Mouse (Mus musculus) embryo, embryonic 9.5 days (tissue): ENCODE measurements at regions not wholly inside any gene's neighbourhood (a gene's known extent, or its start where the extent isn't known, plus 50 kb on each side); places are given as distances from the start of the nearest gene placed in this dataset.

ENCODE experiments used
- DNase-seq: peaks from one replicate; pipeline ENCODE4 v3.0.0-alpha.2; 2017; ENCODE audit errors: extremely low spot score

DNA sequence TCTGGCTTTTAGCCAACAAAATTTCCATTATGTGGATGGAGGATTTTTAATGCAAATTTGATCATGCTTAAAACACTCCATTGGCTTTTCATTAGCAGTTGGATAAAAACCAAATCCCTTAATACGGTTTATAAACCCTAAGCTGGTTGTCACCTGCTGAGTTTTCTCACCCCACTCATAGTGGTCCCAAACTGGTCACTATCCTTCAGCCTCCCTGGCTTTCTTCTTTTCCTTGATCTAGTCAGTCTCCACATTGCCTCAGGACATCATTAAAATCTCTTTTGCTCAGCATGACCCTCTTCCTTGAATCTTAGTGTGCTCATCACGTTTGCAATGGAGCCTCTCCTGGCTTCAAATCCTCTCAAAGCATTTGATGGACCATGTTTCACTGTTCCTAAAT is 340.9 kb upstream of the Cntn3 start:
- no peak for DNase-seq

DNA sequence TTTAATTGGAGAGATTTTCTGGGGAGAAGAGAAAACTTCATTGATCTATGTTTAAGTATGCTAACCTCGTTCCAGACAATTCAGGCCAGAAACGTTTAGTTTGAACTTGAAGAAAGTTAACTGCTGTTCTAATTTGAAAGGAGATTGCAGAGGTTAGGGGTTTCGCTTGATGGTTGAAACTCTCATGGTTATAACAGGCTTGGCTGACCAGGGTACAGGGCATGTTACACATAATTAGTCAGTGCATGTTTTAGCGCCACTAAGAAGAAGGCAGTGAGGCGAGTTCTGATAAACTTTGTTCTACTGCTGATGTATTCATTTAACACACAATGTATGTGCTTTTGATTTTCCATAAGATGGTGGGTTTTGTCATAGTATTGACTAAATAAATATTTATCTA is 331.1 kb upstream of the Cntn3 start:
- DNase-seq, result no peak

DNA sequence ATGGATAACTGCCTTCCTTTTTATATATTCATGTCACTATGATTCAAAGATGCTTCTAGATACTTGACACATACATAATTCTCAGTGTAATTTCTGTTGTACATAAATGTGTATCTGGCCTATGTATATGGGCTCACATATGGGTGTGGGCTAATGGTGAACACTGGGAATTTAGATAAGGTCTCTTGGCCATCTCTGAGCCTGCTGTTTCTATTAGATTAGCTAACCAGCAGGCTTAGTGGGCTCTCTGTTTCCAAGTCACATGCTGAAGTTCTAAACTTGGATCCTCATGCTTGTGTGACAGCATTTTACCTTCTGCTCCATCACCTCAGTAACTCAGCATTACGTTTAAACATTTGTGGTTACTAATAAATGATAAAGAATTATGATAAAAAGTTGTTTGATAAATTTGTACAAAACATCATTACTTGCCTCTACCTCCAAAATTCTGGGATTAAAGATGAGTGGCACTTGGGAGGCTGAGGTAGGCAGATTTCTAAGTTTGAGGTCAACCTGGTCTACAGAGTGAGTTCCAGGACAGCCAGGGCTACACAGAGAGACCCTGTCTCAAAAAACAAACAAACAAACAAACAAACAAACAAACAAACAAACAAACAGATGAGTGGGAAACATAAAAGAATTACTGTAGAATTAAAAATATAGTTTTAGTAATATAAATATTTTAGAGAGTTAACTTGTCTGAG is 327.7 kb upstream of the Cntn3 start:
- no peak for DNase-seq

DNA sequence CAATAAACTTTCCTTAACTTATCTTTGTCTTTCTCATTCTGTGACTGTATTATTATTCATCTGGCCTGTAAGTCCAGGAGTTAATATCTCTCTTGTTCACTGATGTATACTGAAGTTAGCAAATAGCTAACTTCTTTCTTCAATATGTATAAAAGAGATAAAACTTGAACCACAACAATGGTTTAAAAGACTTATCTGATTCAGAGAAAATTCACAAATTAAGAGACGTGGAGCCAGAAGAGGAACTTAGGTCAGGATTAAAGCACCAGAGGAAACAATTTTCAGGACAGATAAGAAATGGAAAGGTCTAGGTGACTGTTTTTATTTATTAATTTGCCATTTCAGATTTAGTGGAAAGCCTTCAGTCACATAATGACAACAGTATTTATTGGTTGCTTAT is 295.5 kb upstream of the Cntn3 start:
- no peak for DNase-seq

DNA sequence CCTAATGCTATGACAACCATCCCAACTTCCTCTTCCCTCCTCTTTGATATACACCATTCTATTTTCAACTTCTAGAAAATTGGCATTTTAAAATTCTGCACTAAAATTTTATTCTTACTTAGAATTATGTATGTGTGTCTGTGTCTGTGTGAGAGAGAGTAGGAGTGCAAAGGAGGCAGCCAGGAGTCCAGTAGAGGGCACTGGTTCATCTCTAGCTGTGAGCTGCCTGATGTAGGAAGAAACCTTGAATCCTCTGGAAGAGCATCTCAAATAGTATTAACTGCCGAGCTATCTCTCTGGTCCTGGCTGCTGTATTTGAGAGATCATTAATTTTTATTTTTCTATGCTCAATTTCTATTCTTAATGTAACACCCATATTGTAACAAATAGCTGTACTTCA is 271.6 kb upstream of the Cntn3 start:
- no peak for DNase-seq

DNA sequence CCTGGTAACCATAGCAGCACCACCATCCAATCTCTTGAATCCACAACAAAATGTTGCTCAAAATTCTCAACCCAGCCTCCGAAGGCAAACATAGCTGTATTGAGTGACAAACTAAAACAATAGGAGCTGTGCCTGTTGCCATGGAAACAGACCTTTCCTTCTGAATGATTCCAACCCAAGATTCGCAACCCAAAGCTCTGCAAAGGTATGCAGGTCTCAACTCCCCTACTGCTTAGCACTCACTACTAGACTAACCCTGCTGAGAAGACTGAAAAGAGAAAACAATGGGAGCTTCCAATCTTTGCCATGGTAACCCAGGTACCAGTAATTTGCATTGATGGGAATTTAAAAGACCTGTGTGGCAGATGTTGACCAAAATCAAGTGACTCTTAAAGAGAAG is 260.2 kb upstream of the Cntn3 start:
- peak; percentile 22 for DNase-seq
